Mouse (Mus musculus): ENCODE results near the gene Ranbp9. TPM values are rescaled to one million over a fixed set of nuclear protein-coding genes. Genes with fewer than 3 reads are reported as not detected.

Ranbp9 gene
- total RNA-seq, 4 experiments from 2014 or later = 38.0 to 44.9 (median 43.3) TPM

DNA sequence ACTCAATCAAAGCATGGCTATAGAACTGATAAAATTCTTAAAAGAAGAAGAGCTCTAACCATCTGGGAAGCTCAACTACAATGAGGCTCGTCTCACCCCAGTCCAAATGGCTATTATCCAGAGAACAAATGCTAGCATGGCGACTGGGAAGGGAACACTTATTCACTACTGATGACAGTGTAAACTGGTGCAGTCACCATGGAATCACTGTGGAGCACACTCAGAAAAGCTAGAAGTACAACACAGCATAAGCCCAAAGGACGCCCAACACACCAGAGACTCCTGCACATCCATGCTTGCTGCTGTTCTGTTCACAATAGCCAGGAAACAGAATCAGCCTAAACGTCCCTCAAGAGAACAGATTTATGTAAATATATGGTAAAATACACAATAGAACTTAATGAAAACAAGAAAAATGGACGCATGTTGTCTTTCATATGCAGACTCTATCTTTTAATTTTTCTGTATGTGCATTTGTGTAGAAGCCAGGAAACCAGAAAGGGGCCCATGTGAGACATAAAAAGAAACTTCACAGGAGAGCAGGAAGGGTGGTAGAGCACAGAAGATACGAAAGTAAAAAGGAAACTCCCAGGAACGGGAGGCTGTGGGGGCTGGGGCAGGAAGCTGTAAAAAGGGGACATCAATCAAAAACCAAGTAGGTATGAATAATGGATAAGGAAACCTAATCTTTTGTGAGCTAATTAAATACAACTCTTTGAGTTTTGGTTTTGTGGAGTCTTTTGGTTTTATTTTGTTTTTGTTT lies 28.1 kb downstream of the Ranbp9 start:
- no peak for DNase-seq (ENCODE audit: low spot score in 2 of 2)

DNA sequence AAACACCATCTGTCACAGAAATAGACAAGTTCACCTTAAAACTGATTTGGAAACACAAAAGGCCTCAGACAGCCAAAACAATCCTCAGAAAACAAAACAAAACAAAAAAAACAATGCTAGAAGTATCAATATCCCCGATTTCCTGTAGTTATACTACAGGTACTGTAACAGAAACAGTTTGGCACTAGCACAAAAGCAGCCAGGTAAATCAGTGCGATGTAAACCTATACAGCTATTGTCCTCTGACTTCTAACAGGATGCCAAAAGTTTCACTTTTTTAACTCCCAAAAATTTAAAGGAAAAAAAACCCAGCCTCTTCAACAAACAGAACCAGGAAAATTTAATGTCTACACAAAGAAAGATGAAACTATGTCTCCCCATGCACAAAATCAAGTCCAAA lies 28.9 kb downstream of the Ranbp9 start:
- DNase-seq (ENCODE audit: low spot score in 2 of 2) = no peak

DNA sequence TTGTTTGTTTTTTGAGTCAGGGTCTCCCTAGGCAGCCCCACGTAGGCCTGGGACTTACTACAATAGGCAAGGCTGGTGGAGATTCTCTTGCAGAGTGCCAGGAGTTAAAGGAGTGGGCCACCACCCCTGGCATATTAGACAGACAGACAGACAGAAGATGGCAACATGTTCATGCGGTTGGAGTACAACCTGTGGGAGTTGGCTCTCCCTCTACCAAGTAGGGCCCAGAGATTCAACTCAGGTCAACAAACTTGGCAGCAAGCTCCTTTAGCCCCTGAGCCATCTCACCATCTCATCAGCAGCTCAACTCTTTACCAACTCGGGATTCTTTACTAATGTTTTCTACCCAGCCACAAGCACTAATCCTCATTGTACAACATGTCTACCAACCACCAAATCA lies 30.4 kb downstream of the Ranbp9 start:
- no peak for DNase-seq (ENCODE audit: low spot score in 2 of 2)

DNA sequence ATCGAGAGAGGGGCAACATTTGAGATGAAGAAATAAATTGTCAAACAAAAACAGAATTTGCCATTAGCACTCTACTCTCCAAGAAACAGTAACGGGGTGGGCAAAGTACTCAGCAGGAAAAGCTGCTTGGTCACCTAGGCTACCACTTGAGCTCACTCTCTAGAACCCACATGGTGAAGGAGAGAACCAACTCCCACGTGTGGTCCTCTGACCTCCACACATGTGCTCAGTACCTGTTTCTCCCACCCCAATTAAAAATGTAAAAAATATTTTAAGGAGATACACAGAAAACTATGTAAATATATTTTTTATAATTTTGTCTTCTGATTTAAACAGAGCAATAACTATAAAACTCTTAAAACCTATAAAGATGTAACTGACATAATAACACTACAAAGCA lies 33.4 kb downstream of the Ranbp9 start:
- DNase-seq (ENCODE audit: low spot score in 2 of 2) = no peak

DNA sequence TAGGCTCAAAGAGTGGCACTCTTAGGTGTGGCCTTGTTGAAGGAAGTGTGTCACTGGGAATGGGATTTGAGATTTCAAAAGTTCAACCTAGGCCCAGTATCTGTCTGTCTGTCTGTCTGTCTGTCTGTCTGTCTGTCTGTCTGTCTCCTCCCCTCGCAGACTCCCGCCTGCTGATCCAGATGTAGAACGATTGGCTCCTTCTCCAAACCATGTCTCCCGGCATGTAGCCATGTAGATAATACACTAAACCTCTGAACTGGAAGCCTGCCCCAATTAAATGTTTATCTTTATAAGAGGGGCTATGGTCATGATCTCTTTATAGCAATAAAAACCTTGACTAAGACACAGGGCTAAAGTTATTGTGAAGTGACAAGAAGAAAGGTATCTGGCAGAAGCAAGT lies 35.3 kb downstream of the Ranbp9 start:
- DNase-seq (ENCODE audit: low spot score in 2 of 2) = no peak

DNA sequence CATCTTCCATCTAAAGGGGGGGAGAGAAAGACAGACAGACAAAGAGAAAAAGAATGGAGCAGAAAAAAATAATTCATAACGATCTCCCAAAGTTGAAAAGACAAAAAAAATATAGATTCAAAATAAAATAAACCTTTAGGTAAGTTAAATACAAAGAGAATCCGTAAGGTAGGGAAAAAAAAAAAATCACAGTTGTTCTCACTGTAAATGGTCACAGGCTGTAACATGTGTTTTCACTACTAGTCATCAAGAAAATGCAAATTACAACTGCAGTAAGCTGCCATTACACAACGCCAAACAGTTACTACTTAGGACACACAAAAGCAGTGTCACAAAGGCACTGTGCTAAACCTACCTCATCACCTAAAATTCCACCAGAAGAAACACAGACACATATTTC lies 36.4 kb downstream of the Ranbp9 start:
- no peak for DNase-seq (ENCODE audit: low spot score in 2 of 2)

DNA sequence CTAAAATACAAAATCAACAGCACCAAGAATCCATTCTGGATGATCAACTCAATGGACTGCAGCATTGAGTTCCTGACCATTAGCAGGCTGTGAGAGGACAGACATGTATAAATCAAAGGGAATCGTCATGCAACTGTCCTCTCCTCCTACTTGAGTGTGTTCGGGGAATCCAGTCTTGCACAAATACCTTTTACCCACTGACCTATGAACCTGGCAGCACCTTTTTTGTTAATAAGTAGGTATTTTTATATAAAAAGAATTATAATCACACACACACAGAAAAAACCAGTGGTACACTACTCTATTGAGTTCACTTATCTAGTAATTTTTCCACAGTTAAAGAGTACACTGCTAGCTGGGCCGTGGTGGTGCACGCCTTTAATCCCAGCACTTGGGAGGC lies 37.4 kb downstream of the Ranbp9 start:
- no peak for DNase-seq (ENCODE audit: low spot score in 2 of 2)

DNA sequence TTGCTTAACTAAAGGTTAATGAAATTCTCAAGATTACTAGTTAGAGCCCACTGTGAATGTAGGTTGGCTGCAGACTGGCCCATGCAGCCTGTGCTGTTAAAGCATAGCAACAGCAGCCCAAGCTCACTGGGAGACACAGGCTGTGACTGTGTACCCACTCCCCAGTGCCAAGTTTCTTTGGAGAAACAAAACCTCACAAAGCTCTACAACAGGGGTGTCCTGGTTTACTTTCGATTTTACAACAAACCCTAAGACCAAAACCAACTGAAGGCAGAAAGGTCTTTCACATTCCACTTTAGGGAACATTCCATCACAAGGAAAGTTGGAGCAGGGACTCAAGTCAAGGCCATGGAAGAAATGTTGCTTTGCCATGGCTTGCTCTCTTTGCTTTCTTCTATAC lies 38.5 kb downstream of the Ranbp9 start:
- DNase-seq (ENCODE audit: low spot score in 2 of 2) = no peak

DNA sequence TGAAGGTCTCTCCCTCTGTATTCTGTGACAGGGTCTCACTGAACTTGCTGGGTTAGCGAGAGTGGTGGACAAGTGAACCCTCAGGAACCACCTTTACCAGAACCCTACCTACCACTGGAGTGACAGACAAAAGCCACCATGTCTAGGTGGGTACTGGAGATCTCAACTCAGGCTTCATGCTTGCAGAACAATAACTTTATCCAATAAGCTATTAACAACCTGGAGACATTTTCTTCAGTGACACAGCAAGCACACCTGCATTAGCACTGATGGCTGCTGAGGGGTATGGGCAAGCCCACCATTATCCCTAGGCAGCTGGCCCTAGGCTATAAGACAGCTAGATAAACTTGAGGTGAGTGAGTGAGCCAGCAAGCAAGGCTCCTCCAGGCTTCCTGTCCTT lies 40.7 kb downstream of the Ranbp9 start:
- no peak for DNase-seq (ENCODE audit: low spot score in 2 of 2)

DNA sequence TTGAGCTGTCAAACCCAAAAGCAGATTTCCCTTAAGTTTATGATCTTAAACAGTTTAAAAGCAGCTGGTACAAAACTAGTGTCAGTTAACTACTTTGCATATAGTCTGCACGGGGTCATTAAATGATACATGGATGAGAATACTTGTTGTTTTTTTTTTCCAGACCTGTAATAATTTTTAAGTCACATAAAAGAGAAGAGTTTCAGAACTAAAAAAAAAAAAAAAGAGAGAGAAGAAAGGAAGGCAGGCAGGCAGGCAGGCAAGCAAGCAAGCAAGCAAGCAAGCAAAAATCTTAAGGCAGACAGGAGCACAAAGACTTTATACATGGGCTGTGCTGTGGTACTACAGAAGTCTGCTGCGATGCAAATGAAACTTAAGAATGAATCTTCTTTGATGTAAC lies 47.7 kb downstream of the Ranbp9 start:
- no peak for DNase-seq (ENCODE audit: low spot score in 2 of 2)

DNA sequence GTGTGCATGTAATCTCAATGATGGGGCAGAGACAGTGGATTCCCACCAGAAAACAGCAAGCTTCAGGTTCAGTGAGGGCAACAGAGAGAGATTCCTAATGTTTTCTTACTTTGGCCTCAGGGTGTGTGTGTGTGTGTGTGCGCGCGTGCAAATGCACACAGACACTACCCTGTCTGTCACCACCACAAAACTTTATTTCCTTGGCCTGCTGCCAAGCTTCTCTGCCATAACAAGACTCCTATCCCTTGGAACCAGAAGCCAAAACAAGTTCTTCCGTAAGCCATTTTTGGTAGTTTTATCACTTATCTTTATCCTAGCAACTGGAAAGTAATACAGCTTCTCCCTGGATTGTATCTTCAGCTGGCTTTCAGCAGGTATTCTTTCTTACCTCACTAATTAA lies 52.6 kb downstream of the Ranbp9 start:
- DNase-seq (ENCODE audit: low spot score in 2 of 2) = no peak

DNA sequence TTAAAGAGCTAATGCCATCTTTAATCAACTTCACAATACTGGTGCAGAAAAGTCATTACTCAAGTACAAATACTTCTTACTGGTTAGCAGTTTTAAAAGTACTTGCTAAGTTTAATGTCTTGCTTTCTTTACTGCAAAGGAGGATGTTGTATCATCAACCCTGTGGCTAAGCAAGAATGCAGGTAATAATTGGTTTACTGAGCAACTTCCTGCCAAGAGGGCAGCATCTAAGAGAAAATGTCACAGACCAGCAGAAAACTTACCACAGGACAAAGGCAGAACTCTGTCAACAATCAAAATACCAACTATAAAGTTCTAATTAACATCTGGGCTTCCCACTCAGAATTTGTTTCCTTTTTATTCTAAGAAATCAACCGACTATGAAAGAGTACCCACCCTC lies 65.8 kb downstream of the Ranbp9 start:
- DNase-seq (ENCODE audit: low spot score in 2 of 2) = no peak

DNA sequence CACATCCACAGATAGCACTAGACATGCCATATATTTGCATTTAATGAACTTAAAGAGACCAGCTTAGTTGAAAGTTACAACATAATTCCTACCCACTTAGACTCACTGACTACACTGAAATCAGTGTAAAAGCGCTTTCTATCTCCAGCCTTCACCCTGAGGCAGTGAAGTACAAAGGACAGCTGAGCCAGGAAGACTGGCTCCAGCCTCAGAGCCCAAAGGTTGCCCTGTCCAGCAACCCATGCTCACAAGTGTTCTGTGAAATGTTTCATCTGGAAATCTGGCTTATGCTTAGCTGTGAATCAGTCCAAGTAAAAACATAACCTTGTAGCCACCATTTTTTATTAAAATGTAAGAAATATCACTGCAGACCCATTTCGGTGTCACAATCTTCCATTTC lies 67.5 kb downstream of the Ranbp9 start:
- DNase-seq (ENCODE audit: low spot score in 2 of 2) = no peak

DNA sequence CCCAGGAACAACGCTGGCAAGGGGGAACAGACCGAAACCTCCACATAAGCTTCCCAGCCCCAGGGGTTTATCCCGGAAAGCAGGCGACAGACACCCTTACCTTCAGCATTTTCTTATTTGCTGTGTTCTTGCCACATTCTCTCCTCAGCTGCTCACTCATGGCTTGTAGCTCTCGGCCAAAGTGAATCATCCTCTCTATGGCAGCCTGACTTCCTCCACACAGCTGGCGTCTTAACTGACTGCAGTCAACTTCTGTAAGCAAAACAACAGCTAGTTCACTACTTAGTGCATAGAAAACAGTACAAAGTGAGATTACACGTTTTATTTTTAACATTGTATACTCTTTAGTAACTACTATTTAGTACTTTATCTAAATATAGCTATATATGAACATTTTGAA lies 68.8 kb downstream of the Ranbp9 start:
- DNase-seq (ENCODE audit: low spot score in 2 of 2) = no peak

DNA sequence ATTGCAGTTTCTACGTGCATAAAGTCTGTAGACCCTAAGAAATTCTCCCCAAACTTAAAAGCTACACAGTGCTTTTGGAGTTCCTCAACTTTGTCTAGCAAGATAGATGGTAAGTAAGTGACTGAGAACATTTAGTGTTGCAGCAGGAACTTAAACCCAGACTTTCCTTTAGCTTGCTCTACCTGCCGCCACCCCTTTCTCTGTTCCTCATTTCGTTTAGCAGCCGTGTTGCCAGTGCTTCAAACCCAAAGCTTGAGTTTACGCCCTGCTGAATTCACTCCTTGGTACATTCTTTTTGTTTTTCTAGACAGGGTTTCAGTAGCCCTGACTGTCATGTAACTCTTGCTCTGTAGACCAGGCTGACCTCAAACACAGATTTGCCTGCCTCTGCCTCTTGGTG lies 81.5 kb downstream of the Ranbp9 start:
- DNase-seq (ENCODE audit: low spot score in 2 of 2) = no peak

DNA sequence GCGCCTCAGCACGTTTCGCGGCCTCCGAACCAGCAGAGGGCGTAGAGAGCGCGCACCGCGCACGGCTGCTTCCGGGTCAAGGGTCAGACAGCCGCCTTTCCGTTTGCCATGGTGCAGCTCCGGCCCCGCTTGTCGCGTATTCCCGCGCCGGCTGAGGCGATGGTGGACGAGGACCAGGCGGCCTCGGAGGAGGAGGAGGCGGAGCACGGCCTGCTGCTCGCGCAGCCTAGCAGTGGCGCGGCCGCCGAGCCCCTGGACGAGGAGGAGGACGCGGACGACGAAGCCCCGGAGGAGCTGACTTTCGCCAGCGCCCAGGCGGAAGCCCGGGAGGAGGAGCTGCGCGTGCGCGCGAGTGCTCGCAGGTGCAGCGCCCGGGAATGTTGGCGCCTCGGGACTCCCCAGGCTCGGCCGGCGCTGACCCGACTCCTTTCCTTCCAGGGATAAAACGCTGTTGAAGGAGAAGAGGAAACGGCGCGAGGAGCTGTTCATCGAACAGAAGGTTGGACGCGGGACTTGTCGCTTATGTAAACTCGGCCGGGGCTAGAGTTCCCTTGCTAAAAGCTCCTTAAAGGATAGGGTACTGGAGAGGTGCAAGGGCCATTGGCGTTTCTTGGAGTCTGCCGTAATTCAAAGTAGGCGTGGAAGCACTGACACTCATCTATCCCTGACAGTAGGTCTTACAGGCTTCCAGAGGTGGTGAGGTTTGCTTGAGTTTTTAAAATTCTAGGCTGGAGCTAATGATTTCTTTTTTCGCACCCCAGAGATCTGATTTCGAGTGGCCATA lies 82.6 kb downstream of the Ranbp9 start, which contains the start of gene Nol7:
Gene Nol7 (plus strand): TSS at position 94 of the 784 bp plus-strand sequence.
- DNase-seq (ENCODE audit: low spot score in 2 of 2) = peak; percentile 88 to 91

DNA sequence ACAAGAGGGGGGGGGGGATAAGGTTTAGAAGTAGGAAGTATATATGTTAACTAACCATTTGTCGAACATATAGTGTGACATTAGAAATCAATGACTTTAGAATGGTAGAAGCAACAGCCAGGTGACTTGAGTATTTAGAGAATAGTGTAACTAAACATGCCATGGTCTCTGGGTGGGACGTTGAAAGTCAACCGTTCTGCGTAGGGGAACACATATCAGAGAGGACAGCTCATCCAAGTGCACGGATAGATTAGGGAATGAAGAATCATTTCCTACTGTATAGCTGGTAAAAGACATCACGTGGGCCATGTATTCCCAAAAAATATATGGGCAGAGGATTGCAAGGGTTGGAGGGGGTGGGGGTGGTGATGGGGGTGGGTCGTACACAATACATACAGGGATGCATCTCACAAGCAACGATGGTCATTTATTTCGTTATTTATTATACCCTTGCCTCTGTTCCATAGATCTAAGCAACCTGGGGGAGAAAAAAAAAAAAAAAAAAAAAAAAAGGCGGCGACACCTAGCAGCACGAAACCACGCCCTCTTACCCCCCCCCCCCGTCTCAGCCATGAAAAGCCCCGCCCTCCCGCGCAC lies 83.3 kb downstream of the Ranbp9 start:
- no peak for DNase-seq (ENCODE audit: low spot score in 2 of 2)

DNA sequence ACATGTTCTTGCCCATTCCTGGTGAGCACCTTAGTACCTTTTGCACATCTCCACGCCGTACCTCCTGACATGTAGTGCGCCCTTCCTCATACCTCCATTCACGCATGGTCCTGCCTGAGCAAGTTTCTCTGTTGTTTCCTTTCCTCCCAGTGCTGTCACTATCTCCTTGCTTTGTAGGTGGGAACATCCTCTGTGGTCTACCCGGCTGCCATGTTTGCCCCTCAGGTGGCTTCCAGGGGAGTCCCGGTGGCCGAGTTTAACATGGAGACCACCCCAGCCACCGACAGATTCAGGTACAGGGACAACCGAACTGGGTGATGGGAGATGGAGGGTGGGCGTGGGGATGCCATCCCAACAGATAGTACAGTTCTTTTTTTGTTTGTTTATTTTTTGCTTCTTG lies 95.8 kb downstream of the Ranbp9 start:
- DNase-seq (ENCODE audit: low spot score in 2 of 2) = no peak

DNA sequence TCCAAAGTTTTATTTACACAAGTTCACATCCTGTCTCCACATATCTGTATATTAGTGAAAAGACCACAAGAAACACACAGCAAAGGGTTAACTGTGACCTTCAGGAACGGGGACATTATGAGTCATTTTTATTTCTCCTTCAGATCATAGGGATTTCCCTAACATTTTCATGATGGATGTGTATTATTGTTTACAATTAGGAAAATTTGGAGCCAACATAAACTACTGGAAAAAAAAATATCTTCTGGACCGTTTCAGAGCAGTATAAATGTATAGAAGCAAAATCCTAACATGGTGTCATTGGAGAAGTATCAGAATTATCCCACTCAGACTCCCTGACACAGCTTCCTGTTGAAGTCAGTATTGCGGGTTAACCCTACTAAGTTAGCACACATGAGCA lies 101.1 kb downstream of the Ranbp9 start:
- no peak for DNase-seq (ENCODE audit: low spot score in 2 of 2)

DNA sequence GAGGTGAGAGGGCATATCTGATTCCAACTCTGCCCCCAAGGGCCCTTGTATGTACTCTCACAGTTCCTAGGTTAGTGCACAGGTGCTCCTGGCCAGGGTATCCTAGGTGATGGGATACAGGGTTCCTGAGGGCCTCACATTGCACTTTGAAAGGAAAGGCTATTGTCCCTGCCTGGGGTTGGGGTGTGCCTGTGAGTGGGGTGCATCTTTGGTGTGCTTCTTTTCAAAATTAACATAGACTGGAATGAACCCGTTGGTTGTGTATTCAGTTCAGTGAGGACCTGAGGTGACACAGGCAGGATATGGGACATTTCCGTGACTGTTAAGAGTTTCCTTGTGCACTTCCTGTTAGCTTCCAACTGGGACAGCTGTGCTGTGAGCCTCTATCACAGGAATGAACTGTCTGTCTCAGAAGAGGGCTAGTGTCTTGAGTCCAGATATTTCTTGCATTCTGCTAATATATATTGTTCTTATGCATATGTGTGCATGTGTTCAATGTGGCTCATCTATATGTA lies 106.1 kb downstream of the Ranbp9 start:
- DNase-seq (ENCODE audit: low spot score in 2 of 2) = no peak

DNA sequence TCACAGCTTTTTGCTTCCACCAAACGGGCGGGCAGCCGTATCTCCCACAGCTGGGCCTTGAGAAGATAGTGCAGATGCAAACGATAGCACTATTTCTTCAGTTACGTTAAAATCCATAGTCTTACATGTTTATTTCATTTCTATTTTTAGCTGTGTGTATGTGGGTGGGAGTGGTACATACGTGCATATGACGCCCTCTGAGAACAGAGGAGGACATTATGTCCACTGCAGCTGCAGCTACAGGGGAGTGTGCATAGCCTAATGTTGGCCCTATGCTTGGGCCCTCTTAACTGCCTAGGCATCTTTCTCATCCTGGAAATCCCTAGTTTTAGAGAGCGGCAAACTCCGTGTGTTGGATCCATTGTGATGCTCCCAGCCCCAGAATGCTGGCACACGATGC lies 106.9 kb downstream of the Ranbp9 start:
- no peak for DNase-seq (ENCODE audit: low spot score in 2 of 2)

DNA sequence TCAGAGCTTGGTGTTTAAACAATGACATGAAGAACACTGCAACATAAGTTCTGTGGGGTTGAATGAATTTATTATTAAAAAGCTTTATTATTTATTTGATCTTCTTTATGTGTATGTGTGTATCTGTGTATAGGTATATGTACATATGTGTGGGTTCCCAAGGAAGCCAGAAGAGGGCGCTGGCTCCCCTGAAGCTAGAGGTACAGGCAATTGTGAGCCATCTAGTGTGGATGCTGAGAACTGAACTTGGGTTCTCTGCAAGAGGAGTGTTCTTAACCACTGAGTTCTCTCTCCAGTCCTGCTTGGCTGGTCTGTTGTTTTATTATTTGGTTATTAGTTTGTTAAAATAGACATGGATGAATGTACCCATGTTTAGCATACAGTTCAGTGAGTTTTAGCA lies 108.2 kb downstream of the Ranbp9 start:
- DNase-seq (ENCODE audit: low spot score in 2 of 2) = no peak
